Mouse (Mus musculus): ENCODE measurements around the gene Ikzf3. TPM values are rescaled to one million over a fixed set of nuclear protein-coding genes. Genes with fewer than 3 reads are reported as not detected.

The Ikzf3 gene
- polyA plus RNA-seq, 1 experiment from 2014 or later: 0.85 TPM

DNA sequence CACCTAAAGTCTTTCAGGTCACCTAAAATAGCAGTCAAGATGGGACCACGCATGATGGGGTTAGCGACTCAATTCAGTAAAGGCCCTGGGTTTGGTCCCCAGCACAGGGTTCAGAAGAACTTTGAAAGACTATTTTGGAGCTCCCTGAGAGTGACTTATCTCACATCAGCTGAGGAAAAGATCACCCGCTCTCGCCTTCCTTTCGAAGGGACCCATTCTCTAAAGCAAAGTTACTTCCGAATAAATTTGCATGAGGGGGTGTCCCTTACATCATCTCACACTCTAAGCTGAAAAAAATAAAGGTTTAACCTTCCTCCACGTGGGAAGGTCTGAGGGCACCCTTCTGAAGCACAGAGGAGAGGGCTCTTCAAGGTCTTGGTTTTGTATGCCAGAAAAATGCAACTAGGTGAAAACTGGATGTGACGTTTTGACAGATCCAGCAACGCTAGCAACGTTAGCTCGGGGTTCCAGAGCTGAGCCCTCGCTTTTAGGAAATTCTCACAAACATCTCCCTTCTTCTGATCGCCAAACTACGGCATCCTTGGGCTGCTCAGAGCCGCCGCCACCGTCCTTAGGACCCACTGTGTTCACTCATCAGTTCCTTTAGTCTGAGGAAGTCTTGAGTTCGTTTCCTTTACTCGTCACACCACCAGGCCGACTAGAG lies 4.6 kb upstream of the Ikzf3 start:
- no peak overlapping the region for H3K27ac ChIP-seq
- WGBS (ENCODE audit: missing documents): 26% methylated on average over 20 of the region's 20 CpGs
- no peaks in the 10 kb centered on the region for H3K36me3 ChIP-seq (ENCODE audit: inconsistent target)
- H3K4me3 ChIP-seq (ENCODE audit: inconsistent target): no peak overlapping the region; the same call in 1 of the 2 replicates
- H3K79me2 ChIP-seq (ENCODE audit: inconsistent target): no peaks in the 10 kb centered on the region

DNA sequence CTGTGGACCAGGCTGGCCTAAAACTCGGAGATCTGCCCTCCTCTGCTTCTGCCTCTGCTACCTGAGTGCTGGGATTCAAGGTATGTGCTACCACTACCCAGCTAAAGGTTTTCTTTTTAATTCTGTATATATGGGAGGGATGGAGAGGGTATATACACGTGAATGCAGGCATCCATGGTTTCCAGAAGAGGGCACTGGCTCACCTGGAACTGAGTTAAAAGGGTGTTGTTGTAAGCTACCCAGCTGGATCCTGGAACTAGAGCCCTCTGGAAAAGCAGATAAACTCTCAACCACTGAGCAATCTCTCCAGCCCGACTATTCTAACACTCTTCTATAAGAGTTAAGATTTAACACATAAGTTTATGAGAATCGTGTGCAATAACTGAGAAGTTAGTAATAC lies 3.5 kb upstream of the Ikzf3 start:
- no peaks in the 10 kb centered on the region for H3K36me3 ChIP-seq (ENCODE audit: inconsistent target)

GRCm38 (mm10) chr11:98547308-98547693 lies 1.5 kb upstream of the Ikzf3 start:
- WGBS (ENCODE audit: missing documents): 12% methylated on average over 3 of the region's 3 CpGs
- H3K79me2 ChIP-seq (ENCODE audit: inconsistent target): no peaks in the 10 kb centered on the region
- no peaks in the 10 kb centered on the region for H3K36me3 ChIP-seq (ENCODE audit: inconsistent target)
- no peak overlapping the region for H3K27ac ChIP-seq
- no peak overlapping the region for H3K4me3 ChIP-seq (ENCODE audit: inconsistent target)

More for the DNA sequence above, 3.5 kb upstream of the Ikzf3 start:
- 69% methylated on average over 4 of the region's 4 CpGs for WGBS (ENCODE audit: missing documents)
- Histone ChIP-seq H3K27ac (no peak overlapping the region), H3K79me2 (ENCODE audit: inconsistent target) (no peaks in the 10 kb centered on the region), H3K4me3 (ENCODE audit: inconsistent target) (no peak overlapping the region)

- Histone ChIP-seq H3K27ac (no peak overlapping the region), H3K36me3 (ENCODE audit: inconsistent target) (no peaks in the 10 kb centered on the region), H3K4me3 (ENCODE audit: inconsistent target) (no peak overlapping the region), H3K79me2 (ENCODE audit: inconsistent target) (no peaks in the 10 kb centered on the region)
- 55% methylated on average over 12 of the region's 12 CpGs for WGBS (ENCODE audit: missing documents)
Measured at GRCm38 (mm10) chr11:98546529-98547307, 887 bp upstream of the Ikzf3 start.

GRCm38 (mm10) chr11:98544890-98545677 lies 747 bp downstream of the Ikzf3 start:
- no peaks in the 10 kb centered on the region for H3K36me3 ChIP-seq (ENCODE audit: inconsistent target)
- no peaks in the 10 kb centered on the region for H3K79me2 ChIP-seq (ENCODE audit: inconsistent target)
- no peak overlapping the region for H3K4me3 ChIP-seq (ENCODE audit: inconsistent target)
- no peak overlapping the region for H3K27ac ChIP-seq
- 9% methylated on average over 16 of the region's 16 CpGs for WGBS (ENCODE audit: missing documents)

- no peaks in the 10 kb centered on the region for H3K79me2 ChIP-seq (ENCODE audit: inconsistent target)
- WGBS (ENCODE audit: missing documents): 100% methylated on average over 1 of the region's 1 CpGs
- no peaks in the 10 kb centered on the region for H3K36me3 ChIP-seq (ENCODE audit: inconsistent target)
- H3K27ac ChIP-seq: no peak overlapping the region
- H3K4me3 ChIP-seq (ENCODE audit: inconsistent target): no peak overlapping the region
Measured at GRCm38 (mm10) chr11:98543414-98543813, 2.4 kb downstream of the Ikzf3 start.

GRCm38 (mm10) chr11:98542553-98542952 lies 3.3 kb downstream of the Ikzf3 start:
- H3K79me2 ChIP-seq (ENCODE audit: inconsistent target): no peaks in the 10 kb centered on the region
- H3K36me3 ChIP-seq (ENCODE audit: inconsistent target): no peaks in the 10 kb centered on the region
- H3K27ac ChIP-seq: no peak overlapping the region
- no peak overlapping the region for H3K4me3 ChIP-seq (ENCODE audit: inconsistent target)
- 79% methylated on average over 8 of the region's 8 CpGs for WGBS (ENCODE audit: missing documents)

- no peaks in the 10 kb centered on the region for H3K36me3 ChIP-seq (ENCODE audit: inconsistent target)
- WGBS (ENCODE audit: missing documents): 78% methylated on average over 5 of the region's 5 CpGs
- H3K79me2 ChIP-seq (ENCODE audit: inconsistent target): no peaks in the 10 kb centered on the region
- no peak overlapping the region for H3K27ac ChIP-seq
- no peak overlapping the region for H3K4me3 ChIP-seq (ENCODE audit: inconsistent target)
Measured at GRCm38 (mm10) chr11:98540319-98540718, 5.5 kb downstream of the Ikzf3 start.

GRCm38 (mm10) chr11:98537480-98538034 lies 8.3 kb downstream of the Ikzf3 start:
- no peaks in the 10 kb centered on the region for H3K36me3 ChIP-seq (ENCODE audit: inconsistent target)
- no peaks in the 10 kb centered on the region for H3K79me2 ChIP-seq (ENCODE audit: inconsistent target)
- H3K27ac ChIP-seq: no peak overlapping the region
- H3K4me3 ChIP-seq (ENCODE audit: inconsistent target): no peak overlapping the region

DNA sequence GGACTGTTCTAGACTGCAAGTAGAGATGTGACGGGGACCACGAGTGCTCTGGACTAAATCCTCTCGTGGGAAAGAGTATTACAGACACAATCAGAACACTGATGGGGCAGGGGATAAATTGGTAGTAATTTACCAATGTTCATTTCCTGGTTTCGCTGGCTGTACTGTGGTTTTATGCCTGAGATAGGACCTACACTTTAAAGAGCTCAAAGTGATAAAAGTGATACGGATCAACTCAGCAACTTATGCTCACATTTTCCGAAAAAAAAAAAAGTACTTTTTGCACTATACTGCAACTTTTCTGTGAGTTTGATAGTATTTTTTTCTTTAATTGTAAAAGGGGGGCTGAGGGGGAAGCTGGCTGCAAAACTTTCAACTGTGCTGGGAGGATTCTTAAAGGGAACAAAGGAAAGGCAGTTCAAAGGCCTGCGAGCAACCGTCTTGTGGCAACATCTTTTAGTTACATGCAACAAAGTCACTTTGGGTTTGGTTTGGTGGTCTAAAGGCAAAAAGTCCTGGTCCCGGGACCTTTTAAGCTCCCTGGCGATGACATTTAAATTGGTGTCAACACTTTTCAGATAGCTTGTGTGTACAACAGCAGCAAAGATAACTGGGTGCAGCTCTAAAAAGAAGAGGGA lies 18.9 kb downstream of the Ikzf3 start:
- H3K27ac ChIP-seq: no peak overlapping the region
- H3K79me2 ChIP-seq (ENCODE audit: inconsistent target): no peaks in the 10 kb centered on the region
- WGBS (ENCODE audit: missing documents): 84% methylated on average over 10 of the region's 10 CpGs
- H3K4me3 ChIP-seq (ENCODE audit: inconsistent target): no peak overlapping the region
- no peaks in the 10 kb centered on the region for H3K36me3 ChIP-seq (ENCODE audit: inconsistent target)

GRCm38 (mm10) chr11:98525140-98525539 lies 20.7 kb downstream of the Ikzf3 start:
- WGBS (ENCODE audit: missing documents): 56% methylated on average over 4 of the region's 4 CpGs
- Histone ChIP-seq H3K4me3 (ENCODE audit: inconsistent target) (no peak overlapping the region), H3K27ac (no peak overlapping the region), H3K36me3 (ENCODE audit: inconsistent target) (no peaks in the 10 kb centered on the region), H3K79me2 (ENCODE audit: inconsistent target) (no peaks in the 10 kb centered on the region)

GRCm38 (mm10) chr11:98520468-98520867 lies 25.4 kb downstream of the Ikzf3 start:
- Histone ChIP-seq H3K79me2 (ENCODE audit: inconsistent target) (no peaks in the 10 kb centered on the region), H3K27ac (no peak overlapping the region), H3K4me3 (ENCODE audit: inconsistent target) (no peak overlapping the region), H3K36me3 (ENCODE audit: inconsistent target) (no peaks in the 10 kb centered on the region)
- 83% methylated on average over 10 of the region's 10 CpGs for WGBS (ENCODE audit: missing documents)

DNA sequence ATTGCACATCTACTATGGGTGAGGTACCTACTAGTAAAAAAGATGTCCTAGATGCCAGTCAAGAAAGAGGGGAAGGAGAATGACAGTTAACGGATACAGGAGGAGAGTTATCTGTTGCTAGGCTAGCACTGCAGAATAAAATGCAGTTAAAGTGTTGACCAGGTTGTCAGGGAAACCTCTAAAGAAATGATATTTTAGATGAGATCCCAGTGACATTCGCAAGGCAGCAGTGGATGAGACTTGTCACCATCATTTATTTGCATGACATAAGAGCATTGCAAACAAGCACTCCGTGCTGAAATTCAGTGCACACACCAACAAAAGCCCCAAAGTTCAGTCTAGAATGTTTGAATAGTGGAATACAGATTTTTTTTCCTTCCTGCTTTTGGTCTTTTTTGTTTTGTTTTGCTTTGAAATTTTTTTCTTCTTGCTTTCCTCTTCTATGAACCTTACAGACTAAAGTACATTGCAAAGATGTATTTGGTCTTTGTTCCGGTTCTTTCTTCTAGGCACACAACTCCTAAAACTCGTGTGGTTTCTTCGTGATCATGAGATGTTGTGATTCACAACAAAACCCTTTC lies 32.4 kb downstream of the Ikzf3 start:
- H3K36me3 ChIP-seq (ENCODE audit: inconsistent target): no peaks in the 10 kb centered on the region
- no peak overlapping the region for H3K4me3 ChIP-seq (ENCODE audit: inconsistent target)
- WGBS (ENCODE audit: missing documents): 83% methylated on average over 6 of the region's 6 CpGs
- H3K27ac ChIP-seq: no peak overlapping the region
- no peaks in the 10 kb centered on the region for H3K79me2 ChIP-seq (ENCODE audit: inconsistent target)

DNA sequence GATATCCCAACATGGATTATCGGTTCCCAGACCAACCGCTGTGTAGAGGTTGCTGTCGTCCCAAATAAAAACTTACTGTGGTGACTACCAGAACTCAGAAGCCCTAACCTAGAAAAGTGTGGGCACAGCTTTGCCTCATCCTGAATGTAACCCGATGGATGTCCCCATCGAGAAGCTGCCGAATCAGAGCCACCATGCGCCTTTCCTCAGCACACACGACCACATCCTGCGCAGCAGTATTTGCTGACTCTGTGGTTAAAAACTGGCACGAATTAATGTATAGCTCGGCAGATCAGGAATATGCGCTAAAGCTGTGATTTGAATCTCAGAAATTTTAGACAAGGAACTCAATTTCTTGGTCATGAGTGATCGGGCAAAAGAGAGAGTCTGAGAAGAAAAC lies 33.0 kb downstream of the Ikzf3 start:
- H3K27ac ChIP-seq: no peak overlapping the region
- H3K4me3 ChIP-seq (ENCODE audit: inconsistent target): no peak overlapping the region
- no peaks in the 10 kb centered on the region for H3K36me3 ChIP-seq (ENCODE audit: inconsistent target)
- 43% methylated on average over 13 of the region's 13 CpGs for WGBS (ENCODE audit: missing documents)
- no peaks in the 10 kb centered on the region for H3K79me2 ChIP-seq (ENCODE audit: inconsistent target)

All from macrophage (primary cell).